19 mouse cellular contexts compared by ENCODE assay signal in genomic region chr1:171192283-171192682, GRCm38 (mm10). TPM values are rescaled to one million over a fixed set of nuclear protein-coding genes. Genes with fewer than 3 reads are reported as not detected.
DNase-seq lines count a peak whose midpoint lies in the region; ATAC-seq and TF ChIP-seq lines count a peak whose summit lies in the region.
"Had no signal": no experiment of that assay in that cellular context is flagged by ENCODE, and none has a peak within 500 bp of the region (broad histone marks: within the 10 kb centered on the region; RNA-seq: fewer than 3 reads in every experiment).

No protein-coding gene starts in this region.

- H3K9me3 ChIP-seq in hindbrain, embryonic 10.5 days, result no peaks in the 10 kb centered on the region
- H3K9me3 ChIP-seq in hindbrain, embryonic 11.5 days (ENCODE audit: control insufficient read depth, low read length), result no peaks in the 10 kb centered on the region
- no peaks in the 10 kb centered on the region for H3K9me3 ChIP-seq in midbrain, embryonic 10.5 days (replicated peaks)
- no peaks in the 10 kb centered on the region for H3K9me3 ChIP-seq in midbrain, embryonic 16.5 days (replicated peaks; ENCODE audit: control insufficient read depth, low read length, poor library complexity, severe bottlenecking)
- no peaks in the 10 kb centered on the region for H3K9me3 ChIP-seq in midbrain, embryonic 14.5 days (ENCODE audit: control insufficient read depth, low read length)
- H3K9me3 ChIP-seq: forebrain, embryonic 13.5 days had no signal

- peaks cover 69% of the 10 kb centered on the region for H3K4me1 ChIP-seq in hindbrain, embryonic 10.5 days (replicated peaks)
- peaks cover 6% of the 10 kb centered on the region; the same call in 1 of the 2 replicates for H3K4me1 ChIP-seq in hindbrain, embryonic 11.5 days (replicated peaks; ENCODE audit: control insufficient read depth, insufficient read depth, low read length)
- peaks cover 72% of the 10 kb centered on the region for H3K4me1 ChIP-seq in midbrain, embryonic 10.5 days
- H3K4me1 ChIP-seq in midbrain, embryonic 16.5 days (ENCODE audit: control insufficient read depth, insufficient read depth, low read length), result peaks cover 24% of the 10 kb centered on the region
- H3K4me1 ChIP-seq in midbrain, embryonic 14.5 days (ENCODE audit: control insufficient read depth, insufficient read depth, low read length), result peaks cover 46% of the 10 kb centered on the region
- H3K4me1 ChIP-seq in cerebellum, adult 2 months (ENCODE audit: control insufficient read depth, insufficient read depth, low read length), result no peaks in the 10 kb centered on the region; the same call in 1 of the 2 replicates

- no peak overlapping the region for H3K4me2 ChIP-seq in hindbrain, embryonic 11.5 days (replicated peaks; ENCODE audit: low read depth, low read length)
- H3K4me2 ChIP-seq in midbrain, embryonic 16.5 days (ENCODE audit: low read length), result no peak overlapping the region
- peak overlapping the region; percentile 97; the same call in 1 of the 2 replicates for H3K4me2 ChIP-seq in midbrain, embryonic 14.5 days (ENCODE audit: low read length)

- no peak for TF ChIP-seq POLR2A in cerebellum, adult 2 months (IDR thresholded peaks at IDR 0.05; ENCODE audit: borderline replicate concordance, insufficient read depth, low read length)

- H3K27ac ChIP-seq in hindbrain, embryonic 10.5 days, result no peak overlapping the region
- no peak overlapping the region for H3K27ac ChIP-seq in hindbrain, embryonic 11.5 days (ENCODE audit: low read depth, low read length)
- H3K27ac ChIP-seq in midbrain, embryonic 10.5 days (replicated peaks), result 0 out of 2 replicates have a peak overlapping the region, but pooled peaks have one; percentile 14
- no peak overlapping the region for H3K27ac ChIP-seq in midbrain, embryonic 16.5 days (ENCODE audit: low read length)
- H3K27ac ChIP-seq in midbrain, embryonic 14.5 days (replicated peaks; ENCODE audit: low read depth, low read length), result no peak overlapping the region
- no peak overlapping the region for H3K27ac ChIP-seq in cerebellum, adult 2 months (ENCODE audit: insufficient read depth, low read length)
- H3K27ac ChIP-seq: forebrain, embryonic 13.5 days; stomach, postnatal 0 days had no signal

- ATAC-seq in hindbrain, embryonic 11.5 days (ENCODE audit: low FRiP score), result no peak
- no peak for ATAC-seq in midbrain, embryonic 16.5 days
- no peak for ATAC-seq in midbrain, embryonic 14.5 days (ENCODE audit: low FRiP score, low TSS enrichment)
- ATAC-seq: forebrain, embryonic 13.5 days had no signal

- H3K9ac ChIP-seq in hindbrain, embryonic 11.5 days (ENCODE audit: low read depth, low read length), result no peak overlapping the region
- H3K9ac ChIP-seq in midbrain, embryonic 16.5 days (ENCODE audit: low read depth, low read length), result no peak overlapping the region
- no peak overlapping the region for H3K9ac ChIP-seq in midbrain, embryonic 14.5 days (replicated peaks; ENCODE audit: low read length)

- H3K27me3 ChIP-seq in hindbrain, embryonic 10.5 days (ENCODE audit: insufficient read depth, poor library complexity, severe bottlenecking), result peaks cover 80% of the 10 kb centered on the region
- H3K27me3 ChIP-seq in hindbrain, embryonic 11.5 days (ENCODE audit: control insufficient read depth, insufficient read depth, low read length), result peaks cover 33% of the 10 kb centered on the region
- H3K27me3 ChIP-seq in midbrain, embryonic 10.5 days (ENCODE audit: low read depth, poor library complexity, severe bottlenecking), result peaks cover 77% of the 10 kb centered on the region
- peaks cover 4% of the 10 kb centered on the region for H3K27me3 ChIP-seq in midbrain, embryonic 16.5 days (ENCODE audit: control insufficient read depth, insufficient read depth, low read depth, low read length)
- peaks cover 16% of the 10 kb centered on the region for H3K27me3 ChIP-seq in midbrain, embryonic 14.5 days (ENCODE audit: control insufficient read depth, insufficient read depth, low read length)
- H3K27me3 ChIP-seq in cerebellum, adult 2 months (ENCODE audit: control insufficient read depth, insufficient read depth, low read length), result no peaks in the 10 kb centered on the region; the same call in 1 of the 2 replicates

- WGBS in hindbrain, embryonic 10.5 days, result 53% methylated on average over 10 of the region's 10 CpGs
- 49% methylated on average over 10 of the region's 10 CpGs for WGBS in hindbrain, embryonic 11.5 days
- WGBS in midbrain, embryonic 10.5 days, result 44% methylated on average over 10 of the region's 10 CpGs
- 39% methylated on average over 10 of the region's 10 CpGs for WGBS in midbrain, embryonic 16.5 days
- WGBS in midbrain, embryonic 14.5 days, result 37% methylated on average over 10 of the region's 10 CpGs
- WGBS in cerebellum, adult 2 months, result 63% methylated on average over 10 of the region's 10 CpGs

- peak overlapping the region; percentile 67; the same call in 1 of the 2 replicates for H3K4me3 ChIP-seq in hindbrain, embryonic 10.5 days
- H3K4me3 ChIP-seq in hindbrain, embryonic 11.5 days (ENCODE audit: low read depth, low read length), result no peak overlapping the region
- H3K4me3 ChIP-seq in midbrain, embryonic 10.5 days, result 0 out of 2 replicates have a peak overlapping the region, but pooled peaks have one; percentile 81
- no peak overlapping the region for H3K4me3 ChIP-seq in midbrain, embryonic 16.5 days (ENCODE audit: low read depth, low read length)
- H3K4me3 ChIP-seq in midbrain, embryonic 14.5 days (replicated peaks; ENCODE audit: low read depth, low read length), result no peak overlapping the region
- no peak overlapping the region for H3K4me3 ChIP-seq in cerebellum, adult 2 months (replicated peaks; ENCODE audit: insufficient read depth, low read depth, low read length)

- no peak for DNase-seq in hindbrain, embryonic 10.5 days (ENCODE audit: low spot score)
- no peak for DNase-seq in hindbrain, embryonic 11.5 days (ENCODE audit: low spot score)
- DNase-seq in midbrain, embryonic 10.5 days (ENCODE audit: low spot score), result no peak
- DNase-seq in midbrain, embryonic 14.5 days, result peak; percentile 3
- no peak for DNase-seq in lung, postnatal 4 days
- no peak for DNase-seq in cerebellum, adult 2 months
- DNase-seq: cerebellum, adult 11 months; cerebellum, postnatal 36 days; kidney, adult 2 months; layer of hippocampus, postnatal 36 days; left cerebral cortex, postnatal 4 days; lung, adult 2 months; lung, postnatal 36 days; thymus, postnatal 14 days had no signal

- TF ChIP-seq CTCF in cerebellum, adult 2 months (IDR thresholded peaks at IDR 0.05; ENCODE audit: borderline replicate concordance, insufficient read depth, low read depth, low read length), result no peak

- H3K36me3 ChIP-seq in hindbrain, embryonic 10.5 days, result no peaks in the 10 kb centered on the region
- no peaks in the 10 kb centered on the region for H3K36me3 ChIP-seq in hindbrain, embryonic 11.5 days (ENCODE audit: control insufficient read depth, insufficient read depth, low read length)
- no peaks in the 10 kb centered on the region for H3K36me3 ChIP-seq in midbrain, embryonic 10.5 days
- H3K36me3 ChIP-seq in midbrain, embryonic 16.5 days (ENCODE audit: control insufficient read depth, insufficient read depth, low read length), result no peaks in the 10 kb centered on the region
- no peaks in the 10 kb centered on the region for H3K36me3 ChIP-seq in midbrain, embryonic 14.5 days (ENCODE audit: control insufficient read depth, insufficient read depth, low read length)

RNA-seq across cellular contexts. Expression of gene Pcp4l1, which starts 3.8 kb away (rescaled TPM):
- 19.9 and 32.8 TPM in 2 replicates for polyA plus RNA-seq in hindbrain, embryonic 10.5 days (2016; fragmentation: Nextera tagmentation; extraction: Ambion mirVana)
- polyA plus RNA-seq in hindbrain, embryonic 11.5 days (2014; fragmentation: Nextera tagmentation; extraction: Ambion mirVana), result 31.4 and 33.4 TPM in 2 replicates
- 26.7 and 35.9 TPM in 2 replicates for polyA plus RNA-seq in midbrain, embryonic 10.5 days (2016; fragmentation: Nextera tagmentation; extraction: Ambion mirVana)
- 15.1 and 20.7 TPM in 2 replicates for polyA plus RNA-seq in midbrain, embryonic 16.5 days (2015; fragmentation: Nextera tagmentation; extraction: Ambion mirVana)
- 20.0 and 20.5 TPM in 2 replicates for polyA plus RNA-seq in midbrain, embryonic 14.5 days (2014; fragmentation: Nextera tagmentation; extraction: Ambion mirVana)
- 195 and 252 TPM in 2 replicates for polyA plus RNA-seq in cerebellum, adult 2 months (2012; rRNA removed)

RNA-seq across cellular contexts. Expression of gene Nr1i3, which starts 21.5 kb away (rescaled TPM):
- polyA plus RNA-seq in hindbrain, embryonic 10.5 days (2016; fragmentation: Nextera tagmentation; extraction: Ambion mirVana), result 0.21 and 0.27 TPM in 2 replicates
- 0.17 and 0.25 TPM in 2 replicates for polyA plus RNA-seq in hindbrain, embryonic 11.5 days (2014; fragmentation: Nextera tagmentation; extraction: Ambion mirVana)
- 0.28 and 0.36 TPM in 2 replicates for polyA plus RNA-seq in midbrain, embryonic 10.5 days (2016; fragmentation: Nextera tagmentation; extraction: Ambion mirVana)
- polyA plus RNA-seq in midbrain, embryonic 16.5 days (2015; fragmentation: Nextera tagmentation; extraction: Ambion mirVana), result 0.38 and 0.47 TPM in 2 replicates
- polyA plus RNA-seq in midbrain, embryonic 14.5 days (2014; fragmentation: Nextera tagmentation; extraction: Ambion mirVana), result 0.34 and 0.39 TPM in 2 replicates
- 0.19 and 0.23 TPM in 2 replicates for polyA plus RNA-seq in cerebellum, adult 2 months (2012; rRNA removed)
- polyA plus RNA-seq: spleen, adult 2 months had no signal

RNA-seq across cellular contexts. Expression of gene Tomm40l, which starts 30.0 kb away (rescaled TPM):
- polyA plus RNA-seq in hindbrain, embryonic 10.5 days (2016; fragmentation: Nextera tagmentation; extraction: Ambion mirVana), result 33.1 and 36.2 TPM in 2 replicates
- polyA plus RNA-seq in hindbrain, embryonic 11.5 days (2014; fragmentation: Nextera tagmentation; extraction: Ambion mirVana), result 23.5 and 28.8 TPM in 2 replicates
- polyA plus RNA-seq in midbrain, embryonic 10.5 days (2016; fragmentation: Nextera tagmentation; extraction: Ambion mirVana), result 32.2 and 34.7 TPM in 2 replicates
- 46.8 and 58.3 TPM in 2 replicates for polyA plus RNA-seq in midbrain, embryonic 16.5 days (2015; fragmentation: Nextera tagmentation; extraction: Ambion mirVana)
- 35.3 and 40.4 TPM in 2 replicates for polyA plus RNA-seq in midbrain, embryonic 14.5 days (2014; fragmentation: Nextera tagmentation; extraction: Ambion mirVana)
- 85.5 and 92.7 TPM in 2 replicates for polyA plus RNA-seq in cerebellum, adult 2 months (2012; rRNA removed)

RNA-seq across cellular contexts. Expression of gene Apoa2, which starts 32.6 kb away (rescaled TPM):
- polyA plus RNA-seq in hindbrain, embryonic 10.5 days (2016; fragmentation: Nextera tagmentation; extraction: Ambion mirVana), result 3.4 and 4.7 TPM in 2 replicates
- 3.1 and 5.0 TPM in 2 replicates for polyA plus RNA-seq in hindbrain, embryonic 11.5 days (2014; fragmentation: Nextera tagmentation; extraction: Ambion mirVana)
- 4.1 and 4.4 TPM in 2 replicates for polyA plus RNA-seq in midbrain, embryonic 10.5 days (2016; fragmentation: Nextera tagmentation; extraction: Ambion mirVana)
- 2.1 and 3.1 TPM in 2 replicates for polyA plus RNA-seq in midbrain, embryonic 16.5 days (2015; fragmentation: Nextera tagmentation; extraction: Ambion mirVana)
- polyA plus RNA-seq in midbrain, embryonic 14.5 days (2014; fragmentation: Nextera tagmentation; extraction: Ambion mirVana), result 3.3 and 4.1 TPM in 2 replicates
- 4.1 and 6.3 TPM in 2 replicates for polyA plus RNA-seq in cerebellum, adult 2 months (2012; rRNA removed)

RNA-seq across cellular contexts. Expression of gene Mpz, which starts 41.8 kb away (rescaled TPM):
- 1.3 and 1.6 TPM in 2 replicates for polyA plus RNA-seq in hindbrain, embryonic 10.5 days (2016; fragmentation: Nextera tagmentation; extraction: Ambion mirVana)
- polyA plus RNA-seq in hindbrain, embryonic 11.5 days (2014; fragmentation: Nextera tagmentation; extraction: Ambion mirVana), result 0.99 and 1.5 TPM in 2 replicates
- 0.26 TPM in 1 of 2 replicates, not detected in the other for polyA plus RNA-seq in midbrain, embryonic 10.5 days (2016; fragmentation: Nextera tagmentation; extraction: Ambion mirVana)
- polyA plus RNA-seq in midbrain, embryonic 16.5 days (2015; fragmentation: Nextera tagmentation; extraction: Ambion mirVana), result 0.20 and 0.63 TPM in 2 replicates
- polyA plus RNA-seq in midbrain, embryonic 14.5 days (2014; fragmentation: Nextera tagmentation; extraction: Ambion mirVana), result 0.39 and 0.51 TPM in 2 replicates
- 0.16 and 0.34 TPM in 2 replicates for polyA plus RNA-seq in cerebellum, adult 2 months (2012; rRNA removed)
- polyA plus RNA-seq: liver, embryonic 11.5 days had no signal

Comparison
In these comparisons a context has a peak if more than half of its experiments do, and no peak if none do; other contexts are left out.
1. H3K4me3 ChIP-seq: peak in hindbrain, embryonic 10.5 days (single experiment) and midbrain, embryonic 10.5 days (single experiment); none in hindbrain, embryonic 11.5 days (single experiment), midbrain, embryonic 16.5 days (single experiment), midbrain, embryonic 14.5 days (single experiment) and cerebellum, adult 2 months (single experiment).